Mouse (Mus musculus) midbrain, embryonic 15.5 days (tissue): ENCODE measurements around the gene Glmp. TPM values are rescaled to one million over a fixed set of nuclear protein-coding genes. Genes with fewer than 3 reads are reported as not detected.

Experiments used
- ATAC-seq: fragments of 200-750 bp; cut with Nextera tagmentation; replicated peaks from 2 replicates; pipeline ENCODE4 v1.8.0; 2017; ENCODE audit warnings: moderate TSS enrichment
- H3K27ac ChIP-seq: fragments of 300-500 bp; sonication (generic); 2 replicates; pipeline ENCODE4 v1.5.1; 2015; ENCODE audit warnings: mild to moderate bottlenecking, inconsistent platforms
- H3K27me3 ChIP-seq: fragments of 300-500 bp; sonication (generic); replicated peaks from 2 replicates; pipeline ENCODE4 v1.6.1; 2015; ENCODE audit warnings: inconsistent platforms
- H3K36me3 ChIP-seq: fragments of 300-500 bp; sonication (generic); replicated peaks from 2 replicates; pipeline ENCODE4 v1.6.1; 2015; ENCODE audit warnings: inconsistent platforms
- H3K4me1 ChIP-seq: fragments of 300-500 bp; sonication (generic); 2 replicates; pipeline ENCODE4 v1.6.1; 2015; ENCODE audit warnings: inconsistent platforms
- H3K4me2 ChIP-seq: fragments of 300-500 bp; sonication (generic); 2 replicates; pipeline ENCODE4 v1.6.1; 2015; ENCODE audit warnings: inconsistent platforms, mild to moderate bottlenecking, moderate library complexity
- H3K4me3 ChIP-seq: fragments of 300-500 bp; sonication (generic); 2 replicates; pipeline ENCODE4 v1.5.1; 2015; ENCODE audit warnings: mild to moderate bottlenecking, inconsistent platforms
- H3K9ac ChIP-seq: fragments of 300-500 bp; sonication (generic); 2 replicates; pipeline ENCODE4 v1.6.1; 2015; ENCODE audit warnings: mild to moderate bottlenecking, inconsistent platforms
- H3K9me3 ChIP-seq: fragments of 300-500 bp; sonication (generic); 2 replicates; pipeline ENCODE4 v1.6.1; 2016; ENCODE audit warnings: inconsistent platforms
- WGBS: fragments of 180-500 bp; shearing (Covaris S2); methylation state at CpG from one replicate; pipeline ENCODE4 v1.1.7; 2015; ENCODE audit warnings: mixed read lengths; 5-methylcytosine and 5-hydroxymethylcytosine counted together
- polyA plus RNA-seq: library from polyadenylated mRNA; unstranded; fragments of >200 nt; fragmentation: Nextera tagmentation; extraction: Ambion mirVana; gene quantifications from 2 replicates; pipeline ENCODE4 v1.2.1, GENCODE M21; 2015

The Glmp gene
- polyA plus RNA-seq, 1 experiment from 2014 or later, result 106 TPM

DNA sequence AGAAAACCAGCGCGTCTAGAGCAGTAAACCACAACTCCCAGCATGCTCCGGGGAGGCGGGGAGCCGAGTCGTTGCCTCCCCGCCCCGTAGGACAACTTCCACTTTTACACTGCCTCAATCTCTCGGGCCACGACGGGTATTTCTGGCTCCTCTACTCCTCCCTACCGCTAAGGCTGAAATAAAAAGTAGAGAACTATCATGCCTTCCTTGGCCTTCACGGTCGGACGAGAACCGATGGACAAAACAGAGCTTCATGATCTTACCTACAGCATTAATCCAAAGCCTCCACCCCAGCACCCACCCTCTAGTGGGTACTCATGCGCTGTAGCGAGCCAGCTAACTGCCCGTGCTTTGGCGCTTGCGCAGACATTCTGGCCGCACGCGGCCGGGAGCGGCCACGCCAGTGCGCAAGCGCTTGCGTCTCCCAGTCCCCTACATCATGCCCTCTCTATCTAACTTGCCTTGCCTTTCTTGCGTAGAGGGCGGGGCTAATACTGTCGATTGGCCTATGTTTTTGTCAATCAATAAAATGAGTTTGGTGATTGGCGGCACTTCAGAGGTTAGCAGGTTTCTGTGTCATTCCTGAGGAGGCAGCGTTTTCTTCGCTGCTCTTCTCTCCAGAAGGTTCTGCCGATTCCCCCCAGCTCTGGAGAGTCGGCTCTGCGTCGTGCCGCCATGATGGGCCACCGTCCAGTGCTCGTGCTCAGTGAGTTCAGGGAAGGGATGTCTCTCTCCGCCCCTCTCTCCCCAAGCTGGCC lies 28.1 kb upstream of the Glmp start, which contains the start of the genes Tsacc and Cct3:
Tsacc (minus strand) TSS at position 439 of the 758 bp plus-strand sequence.
Cct3 (plus strand) TSS at position 556 of the 758 bp plus-strand sequence.
- peak; percentile 99 for ATAC-seq
- Histone ChIP-seq H3K4me1 (peaks cover 21% of the 10 kb centered on the region), H3K36me3 (peaks cover 23% of the 10 kb centered on the region), H3K4me3 (peak within 1 kb of the TSS; percentile 73), H3K27ac (peak within 1 kb of the TSS; percentile 92), H3K27me3 (no peaks in the 10 kb centered on the region), H3K9ac (peak within 1 kb of the TSS; percentile 89), H3K4me2 (peak within 1 kb of the TSS; percentile 68), H3K9me3 (no peaks in the 10 kb centered on the region)
- WGBS, result under 1% methylated on average over 44 of the region's 44 CpGs

DNA sequence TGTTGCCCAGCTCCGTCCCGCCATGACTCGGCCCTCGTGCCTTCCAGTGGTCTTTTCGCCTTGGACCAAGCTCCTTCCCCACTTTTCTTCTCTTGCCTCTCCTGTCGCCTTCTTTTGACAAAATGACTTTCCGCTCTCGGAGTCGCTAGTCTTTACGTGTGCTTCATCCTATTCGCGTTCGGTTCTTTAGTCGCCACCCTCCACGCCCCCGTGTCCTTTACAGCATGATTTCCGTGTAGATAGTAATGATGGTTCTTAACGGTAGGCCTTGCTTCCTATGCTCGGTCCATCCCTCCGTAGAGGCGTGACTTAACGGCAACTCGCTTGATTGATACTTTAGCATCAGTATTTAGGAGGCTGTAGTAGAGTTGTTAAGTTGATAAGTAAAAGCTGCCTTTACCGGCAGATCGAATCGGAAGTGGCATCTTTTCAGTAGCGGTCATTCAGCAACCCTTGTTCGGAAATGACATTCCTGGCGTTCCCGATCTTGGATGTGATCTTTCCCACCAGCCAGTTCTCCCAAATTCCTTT lies 27.4 kb upstream of the Glmp start:
- WGBS, result under 1% methylated on average over 30 of the region's 30 CpGs

DNA sequence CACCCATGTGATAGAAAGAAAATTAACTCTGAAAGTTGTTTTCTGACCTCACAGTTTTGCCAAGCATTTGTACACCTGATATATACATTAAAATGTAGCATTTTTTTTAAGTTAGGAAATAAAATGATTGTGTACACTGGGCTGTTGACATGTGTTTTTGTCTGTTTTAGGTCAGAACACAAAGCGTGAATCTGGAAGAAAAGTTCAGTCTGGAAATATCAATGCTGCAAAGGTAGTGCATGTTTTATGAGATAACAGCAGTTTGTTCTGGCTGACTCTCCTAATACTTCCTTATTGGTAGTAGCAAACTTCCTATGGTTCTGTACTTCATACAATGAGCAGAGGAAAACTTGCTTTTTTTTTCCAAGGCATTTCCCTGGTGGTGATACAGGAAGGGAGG lies 25.7 kb upstream of the Glmp start:
- peaks cover 21% of the 10 kb centered on the region for H3K4me1 ChIP-seq
- H3K27me3 ChIP-seq, result no peaks in the 10 kb centered on the region
- H3K4me3 ChIP-seq, result no peak overlapping the region
- H3K9me3 ChIP-seq, result no peaks in the 10 kb centered on the region
- ATAC-seq, result no peak
- 98% methylated on average over 1 of the region's 1 CpGs for WGBS
- peaks cover 40% of the 10 kb centered on the region for H3K36me3 ChIP-seq
- no peak overlapping the region for H3K4me2 ChIP-seq
- no peak overlapping the region for H3K27ac ChIP-seq
- H3K9ac ChIP-seq, result no peak overlapping the region

More for the DNA sequence above, 27.4 kb upstream of the Glmp start:
- Histone ChIP-seq H3K36me3 (peaks cover 24% of the 10 kb centered on the region), H3K4me1 (peaks cover 21% of the 10 kb centered on the region), H3K27ac (peak overlapping the region; percentile 92), H3K9me3 (no peaks in the 10 kb centered on the region), H3K27me3 (no peaks in the 10 kb centered on the region), H3K4me3 (peak overlapping the region; percentile 73), H3K9ac (peak overlapping the region; percentile 89), H3K4me2 (peak overlapping the region; percentile 68)
- ATAC-seq, result peak; percentile 15; the same call in 1 of the 2 replicates

DNA sequence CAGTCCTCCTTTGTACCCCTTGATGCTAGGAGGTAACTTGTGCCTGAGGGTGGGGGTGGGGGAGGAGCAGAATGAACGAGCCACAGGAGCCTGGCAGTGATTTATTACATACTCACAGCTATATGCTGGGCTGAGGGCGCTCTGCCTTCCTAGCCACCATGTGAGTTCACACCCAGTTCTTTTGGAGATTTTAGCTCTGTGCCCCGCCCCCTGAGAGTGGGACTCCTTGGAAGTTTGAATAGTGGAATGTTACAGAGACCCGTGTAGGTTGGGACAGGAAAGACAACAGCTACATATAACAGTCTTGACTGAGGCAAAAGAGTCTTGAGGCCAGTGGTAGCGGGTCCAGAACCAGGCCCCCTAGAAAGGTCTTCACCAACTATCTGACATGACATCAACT lies 4.1 kb downstream of the Glmp start:
- Histone ChIP-seq H3K36me3 (0 out of 2 replicates have a peak, but pooled peaks cover 6% of the 10 kb centered on the region), H3K9ac (no peak overlapping the region), H3K27me3 (no peaks in the 10 kb centered on the region), H3K4me1 (peaks cover 14% of the 10 kb centered on the region), H3K27ac (no peak overlapping the region), H3K4me3 (no peak overlapping the region), H3K4me2 (no peak overlapping the region), H3K9me3 (no peaks in the 10 kb centered on the region)
- no peak for ATAC-seq
- WGBS, result 88% methylated on average over 5 of the region's 5 CpGs

DNA sequence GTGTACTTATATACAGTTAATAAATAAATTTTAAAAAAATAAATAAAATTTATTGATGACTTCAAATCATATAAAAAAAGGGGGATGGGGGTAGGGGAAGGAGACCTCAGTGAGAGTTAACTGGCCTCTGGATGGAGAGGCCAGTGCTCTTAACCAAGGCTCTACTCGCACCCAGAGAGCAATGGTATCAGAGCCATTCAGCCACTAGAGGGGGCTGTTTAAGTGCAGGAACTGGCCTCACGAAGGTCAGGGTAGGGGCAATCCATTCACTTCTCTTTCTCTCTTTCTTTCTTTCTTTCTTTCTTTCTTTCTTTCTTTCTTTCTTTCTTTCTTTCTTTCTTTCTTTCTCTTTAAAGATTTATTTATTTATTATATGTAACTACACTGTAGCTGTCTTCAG lies 6.5 kb downstream of the Glmp start:
- H3K27me3 ChIP-seq, result no peaks in the 10 kb centered on the region
- WGBS, result 26% methylated on average over 2 of the region's 2 CpGs
- peaks cover 8% of the 10 kb centered on the region for H3K4me1 ChIP-seq
- no peak overlapping the region for H3K27ac ChIP-seq
- no peak overlapping the region for H3K4me2 ChIP-seq
- H3K4me3 ChIP-seq, result no peak overlapping the region
- H3K36me3 ChIP-seq, result 0 out of 2 replicates have a peak, but pooled peaks cover 6% of the 10 kb centered on the region
- H3K9me3 ChIP-seq, result no peaks in the 10 kb centered on the region
- no peak for ATAC-seq
- H3K9ac ChIP-seq, result no peak overlapping the region

DNA sequence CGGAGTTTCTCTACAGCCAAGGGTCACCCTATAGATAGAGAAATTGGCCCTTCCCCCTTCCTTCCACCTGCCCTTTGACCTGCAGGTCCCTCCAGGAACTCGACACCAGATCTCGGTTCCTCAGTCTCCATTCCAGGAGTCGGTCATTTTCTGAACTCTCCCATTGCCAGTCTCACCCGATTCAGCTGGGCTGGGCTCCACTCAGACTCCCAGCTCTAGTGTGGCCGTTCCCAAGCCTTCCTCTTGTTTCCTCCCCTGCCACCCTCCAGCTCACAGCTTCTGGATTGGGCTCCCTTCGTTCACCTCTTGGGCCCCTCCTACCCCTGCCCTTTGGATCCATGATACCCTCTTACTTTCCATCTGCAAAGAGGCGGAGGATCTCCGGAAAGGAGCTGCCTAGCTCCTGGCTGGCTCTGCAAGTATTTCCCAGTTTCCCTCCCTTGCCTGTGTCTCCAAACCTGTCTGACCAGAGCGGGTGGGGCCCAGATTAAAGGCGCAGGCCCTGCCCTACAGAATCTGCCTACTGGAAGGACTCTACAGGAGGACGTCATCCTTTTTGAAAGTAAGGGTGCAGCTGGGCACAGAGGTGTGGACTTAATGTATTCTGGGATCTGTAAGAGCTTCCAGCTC lies 9.3 kb downstream of the Glmp start:
- H3K27ac ChIP-seq, result no peak overlapping the region
- peaks cover 27% of the 10 kb centered on the region for H3K4me1 ChIP-seq
- ATAC-seq, result no peak
- H3K4me2 ChIP-seq, result no peak overlapping the region
- 68% methylated on average over 12 of the region's 12 CpGs for WGBS
- H3K9ac ChIP-seq, result no peak overlapping the region
- H3K27me3 ChIP-seq, result no peaks in the 10 kb centered on the region
- no peak overlapping the region for H3K4me3 ChIP-seq
- no peaks in the 10 kb centered on the region for H3K9me3 ChIP-seq
- H3K36me3 ChIP-seq, result no peaks in the 10 kb centered on the region

DNA sequence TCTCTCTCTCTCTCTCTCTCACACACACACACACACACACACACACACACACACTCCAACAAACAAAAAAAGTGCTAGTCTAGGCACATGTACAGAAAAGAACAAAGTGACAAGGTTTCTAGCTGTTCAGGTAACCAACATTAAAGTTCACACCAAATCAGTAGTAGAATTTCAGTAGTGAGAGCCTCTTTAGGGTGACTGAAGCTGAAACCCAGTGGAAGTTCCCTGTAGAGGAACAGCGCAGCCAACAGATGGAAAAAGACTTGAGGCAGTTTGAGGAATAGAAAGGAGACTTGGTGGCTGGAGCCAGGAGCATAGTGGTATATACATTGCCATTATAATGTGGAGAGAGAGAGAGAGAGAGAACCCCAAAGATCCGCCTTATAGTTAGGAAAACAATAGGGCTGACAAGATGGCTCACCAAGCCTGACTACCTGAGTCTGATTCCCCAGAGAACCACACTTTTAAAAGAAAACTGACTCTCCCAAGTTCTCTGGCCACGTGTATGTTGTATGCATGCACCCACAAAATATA lies 10.1 kb downstream of the Glmp start:
- peak overlapping the region; percentile 80 for H3K4me2 ChIP-seq
- peaks cover 28% of the 10 kb centered on the region for H3K4me1 ChIP-seq

DNA sequence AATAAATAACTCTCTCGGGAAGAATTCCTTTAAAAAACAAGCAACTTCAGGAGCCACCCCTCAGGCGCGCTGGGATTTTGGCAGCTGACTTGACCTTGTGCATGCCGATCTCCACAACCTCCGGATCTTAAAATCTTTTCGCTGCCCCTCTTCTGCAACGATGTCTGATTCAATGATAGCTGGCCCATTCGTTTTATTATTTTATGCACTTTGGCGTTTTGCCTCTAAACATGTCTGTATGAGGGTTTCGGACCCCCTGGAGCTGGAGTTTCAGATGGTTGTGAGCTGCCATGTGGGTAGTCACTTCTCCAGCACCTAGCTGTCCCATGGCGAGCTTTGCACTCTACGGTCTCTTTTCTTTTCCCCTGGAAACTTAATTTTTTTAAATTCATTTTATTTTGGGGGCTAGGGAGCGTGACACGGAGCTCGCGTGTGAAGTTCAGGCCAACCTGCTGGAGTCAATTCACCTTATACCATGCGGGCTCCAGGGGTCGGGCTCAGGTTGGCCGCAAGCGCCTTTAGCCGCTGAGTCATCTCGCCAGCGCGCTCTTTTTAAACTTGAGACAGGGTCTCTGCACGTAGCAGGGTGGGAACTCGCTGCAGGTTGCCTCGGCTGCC lies 10.7 kb downstream of the Glmp start:
- Histone ChIP-seq H3K4me1 (peaks cover 28% of the 10 kb centered on the region), H3K4me3 (peak overlapping the region; percentile 92), H3K9ac (peak overlapping the region; percentile 54), H3K27ac (peak overlapping the region; percentile 97), H3K27me3 (no peaks in the 10 kb centered on the region), H3K4me2 (peak overlapping the region; percentile 80), H3K36me3 (no peaks in the 10 kb centered on the region), H3K9me3 (no peaks in the 10 kb centered on the region)
- 1% methylated on average over 27 of the region's 27 CpGs for WGBS
- peak; percentile 77 for ATAC-seq

More for the DNA sequence above, 10.1 kb downstream of the Glmp start:
- Histone ChIP-seq H3K36me3 (no peaks in the 10 kb centered on the region), H3K9ac (peak overlapping the region; percentile 54), H3K27me3 (no peaks in the 10 kb centered on the region), H3K9me3 (no peaks in the 10 kb centered on the region), H3K4me3 (peak overlapping the region; percentile 92), H3K27ac (no peak overlapping the region)
- ATAC-seq, result no peak
- WGBS, result 34% methylated on average over 3 of the region's 3 CpGs

DNA sequence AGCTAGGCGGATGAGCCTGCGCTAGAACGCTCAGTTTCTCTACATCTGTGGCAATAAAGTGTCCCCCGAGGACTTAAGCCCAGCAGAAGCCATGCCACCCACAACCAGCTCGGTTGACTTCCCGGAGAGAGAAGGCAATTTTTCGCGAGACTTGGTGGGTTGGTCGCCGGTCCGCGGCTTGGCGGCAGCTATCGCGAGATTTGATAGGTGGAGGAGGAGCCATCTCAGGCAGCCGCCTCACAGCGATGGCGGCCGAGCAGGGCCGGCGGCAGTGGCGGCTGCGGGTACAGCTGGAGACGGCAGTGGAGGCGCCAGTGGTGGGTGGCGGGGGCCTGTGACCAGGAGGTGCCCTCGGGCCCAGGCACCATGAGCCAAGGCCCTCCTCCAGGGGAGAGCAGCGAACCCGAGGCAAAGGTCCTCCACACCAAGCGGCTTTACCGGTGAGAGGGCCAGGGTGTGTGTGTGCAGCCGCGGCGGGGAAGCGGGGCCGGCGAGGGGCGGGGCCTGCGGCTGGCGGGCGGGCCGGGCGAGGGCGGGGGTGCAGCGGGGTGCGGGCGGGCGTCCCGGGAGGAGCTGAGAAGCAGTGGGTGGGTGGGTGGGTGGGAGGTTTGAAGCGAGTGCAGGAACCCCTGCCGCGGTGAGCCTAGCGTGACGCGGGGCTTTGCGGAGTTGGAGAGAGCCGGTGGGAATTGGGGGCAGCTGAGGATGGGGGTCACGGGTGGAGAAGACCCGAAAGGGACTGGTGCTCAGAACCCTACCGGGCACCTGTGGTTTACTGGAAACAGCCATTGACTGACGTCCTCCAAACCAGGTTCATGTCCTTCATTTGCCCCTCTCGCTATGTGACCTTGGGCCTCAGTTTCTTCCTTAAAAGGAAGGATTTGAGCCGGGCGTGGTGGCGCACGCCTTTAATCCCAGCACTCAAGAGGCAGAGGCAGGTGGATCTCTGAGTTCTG lies 11.5 kb downstream of the Glmp start, which contains the start of the genes Tmem79 and Smg5:
Tmem79 (minus strand) TSS at position 91 of the 956 bp plus-strand sequence.
Smg5 (plus strand) TSS at position 203 of the 956 bp plus-strand sequence.
- Histone ChIP-seq H3K9me3 (no peaks in the 10 kb centered on the region), H3K4me2 (peak within 1 kb of the TSS; percentile 80), H3K9ac (peak within 1 kb of the TSS; percentile 97), H3K27me3 (no peaks in the 10 kb centered on the region), H3K36me3 (no peaks in the 10 kb centered on the region), H3K4me3 (peak within 1 kb of the TSS; percentile 92), H3K4me1 (peaks cover 28% of the 10 kb centered on the region), H3K27ac (peak within 1 kb of the TSS; percentile 97)
- ATAC-seq, result peak; percentile 96
- WGBS, result 1% methylated on average over 55 of the region's 66 CpGs

DNA sequence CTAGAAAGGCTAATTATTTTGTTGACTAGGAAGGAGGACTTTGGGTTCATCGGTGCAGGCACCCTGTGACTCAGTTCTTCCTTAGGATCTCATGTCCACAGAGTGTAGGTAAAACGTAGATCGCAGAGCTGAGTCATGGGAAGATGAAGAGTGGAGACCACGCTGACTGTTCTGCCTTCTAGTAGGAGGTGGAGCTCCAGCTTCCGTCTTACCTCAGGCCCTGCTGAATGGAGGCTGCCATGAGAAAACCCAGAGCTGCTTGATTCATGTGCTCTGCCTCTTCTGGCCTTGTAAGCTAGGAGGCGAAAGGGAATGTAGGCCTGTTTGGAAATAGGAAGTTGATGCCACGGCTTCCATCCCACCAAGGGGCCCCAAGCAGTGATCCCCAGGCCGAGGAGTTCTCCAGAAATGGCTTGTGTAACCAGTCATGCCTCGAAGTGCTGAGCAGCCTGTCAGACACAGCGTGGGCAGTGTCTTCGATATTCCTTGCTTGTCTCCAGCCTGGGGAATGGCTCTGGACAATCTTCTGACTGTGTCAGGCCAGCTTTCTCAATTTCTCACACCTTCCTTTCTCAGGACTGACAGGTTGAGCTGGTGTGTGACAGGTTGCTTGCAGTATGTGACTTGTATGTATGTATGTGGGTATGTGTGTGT lies 12.7 kb downstream of the Glmp start:
- WGBS, result 87% methylated on average over 11 of the region's 11 CpGs
- Histone ChIP-seq H3K4me3 (peak overlapping the region; percentile 92), H3K9ac (no peak overlapping the region)

More for the DNA sequence above, 12.7 kb downstream of the Glmp start:
- H3K27me3 ChIP-seq, result no peaks in the 10 kb centered on the region
- H3K27ac ChIP-seq, result no peak overlapping the region
- peak overlapping the region; percentile 68 for H3K4me2 ChIP-seq
- peaks cover 9% of the 10 kb centered on the region for H3K36me3 ChIP-seq
- ATAC-seq, result no peak
- no peaks in the 10 kb centered on the region for H3K9me3 ChIP-seq
- H3K4me1 ChIP-seq, result peaks cover 28% of the 10 kb centered on the region
